ENCODE assay signal across 9 mouse cellular contexts in the genomic region with DNA sequence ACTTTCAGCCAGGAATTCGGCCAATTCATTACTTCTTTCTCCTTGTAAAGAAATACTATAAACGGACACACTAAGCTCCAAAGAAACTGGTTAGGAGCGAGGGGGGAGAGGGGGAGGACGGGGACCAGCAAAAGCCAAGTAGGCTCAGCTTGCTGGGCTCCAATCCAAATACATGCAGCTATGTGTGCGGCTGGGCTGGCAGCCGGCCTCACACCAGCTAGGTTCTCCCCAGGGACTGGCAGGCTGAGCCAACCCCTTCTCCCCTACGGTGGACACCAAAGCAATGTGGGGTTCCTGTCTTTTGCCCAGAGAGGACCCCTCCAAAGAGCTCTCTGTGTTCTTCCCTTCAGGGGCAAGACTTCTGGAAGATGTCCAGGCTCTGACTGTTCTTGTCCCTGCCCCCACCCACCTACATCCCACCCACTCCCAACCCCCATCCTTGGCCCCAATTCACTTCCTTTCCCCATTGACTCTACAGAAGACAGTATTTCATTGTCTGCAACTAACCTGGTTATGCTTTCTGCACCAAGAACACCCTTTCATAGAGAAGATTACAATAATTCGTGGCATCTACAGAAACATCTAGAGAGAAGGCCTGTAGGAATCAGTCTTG.
A peak's percentile ranks its signal among the peaks of the same experiment; 100 is the strongest.
DNase-seq lines count a peak whose midpoint lies in the region; ATAC-seq and TF ChIP-seq lines count a peak whose summit lies in the region.
"Had no signal": no experiment of that assay in that cellular context is flagged by ENCODE, and none has a peak within 500 bp of the region (broad histone marks: within the 10 kb centered on the region; RNA-seq: fewer than 3 reads in every experiment).

No protein-coding gene starts in this region.

- H3K27ac ChIP-seq in heart, embryonic 13.5 days (replicated peaks), result peak overlapping the region; percentile 20
- H3K27ac ChIP-seq in stomach, embryonic 16.5 days (ENCODE audit: low read length), result peak overlapping the region; percentile 79

- 38% methylated on average over 8 of the region's 8 CpGs for WGBS in lung, adult 2 months
- whole genome bisulfite sequencing in heart, embryonic 13.5 days, result 33% methylated on average over 8 of the region's 8 CpGs
- WGBS in stomach, embryonic 16.5 days, result 43% methylated on average over 8 of the region's 8 CpGs

- ATAC-seq in heart, embryonic 13.5 days (ENCODE audit: extremely low read depth, insufficient number of reproducible peaks, low FRiP score, low TSS enrichment), result peak; percentile 42
- ATAC-seq in stomach, embryonic 16.5 days (ENCODE audit: insufficient read depth, low FRiP score), result peak; percentile 73; the same call in 1 of the 2 replicates

- H3K9me3 ChIP-seq in heart, embryonic 13.5 days, result no peaks in the 10 kb centered on the region
- no peaks in the 10 kb centered on the region for H3K9me3 ChIP-seq in stomach, embryonic 16.5 days (replicated peaks; ENCODE audit: control insufficient read depth, low read length)

- TF ChIP-seq CTCF in lung, adult 2 months (IDR thresholded peaks at IDR 0.05; ENCODE audit: insufficient read depth, low read length), result no peak

- TF ChIP-seq POLR2A in lung, adult 2 months (IDR thresholded peaks at IDR 0.05; ENCODE audit: borderline replicate concordance, extremely low read depth, low read depth, low read length), result no peak

- H3K27me3 ChIP-seq in heart, embryonic 13.5 days (replicated peaks), result no peaks in the 10 kb centered on the region
- no peaks in the 10 kb centered on the region for H3K27me3 ChIP-seq in stomach, embryonic 16.5 days (ENCODE audit: control insufficient read depth, insufficient read depth, low read length)

- no peaks in the 10 kb centered on the region for H3K36me3 ChIP-seq in heart, embryonic 13.5 days
- H3K36me3 ChIP-seq in stomach, embryonic 16.5 days (ENCODE audit: control insufficient read depth, insufficient read depth, low read length), result no peaks in the 10 kb centered on the region

- no peak overlapping the region for H3K9ac ChIP-seq in heart, embryonic 13.5 days
- no peak overlapping the region for H3K9ac ChIP-seq in stomach, embryonic 16.5 days (ENCODE audit: low read length)

- no peaks in the 10 kb centered on the region for H3K4me1 ChIP-seq in lung, adult 2 months (ENCODE audit: control insufficient read depth, insufficient read depth, low read length)
- H3K4me1 ChIP-seq in heart, embryonic 13.5 days, result peaks cover 26% of the 10 kb centered on the region
- peaks cover 19% of the 10 kb centered on the region for H3K4me1 ChIP-seq in stomach, embryonic 16.5 days (ENCODE audit: control insufficient read depth, insufficient read depth, low read length)

- no peak overlapping the region for H3K4me2 ChIP-seq in heart, embryonic 13.5 days
- 0 out of 2 replicates have a peak overlapping the region, but pooled peaks have one; percentile 4 for H3K4me2 ChIP-seq in stomach, embryonic 16.5 days (ENCODE audit: low read depth, low read length)

- peak; percentile 13 to 17 for DNase-seq in lung, adult 18-20 months
- no peak for DNase-seq in lung, adult 2 months
- peak; percentile 63 for DNase-seq in fibroblast of lung, adult 2 months (ENCODE audit: low read depth)
- DNase-seq in layer of hippocampus, adult 8-10 months (ENCODE audit: low spot score in 2 of 2), result peak; percentile 27 to 50
- peak; percentile 49 to 79 for DNase-seq in lung, postnatal 4 days
- DNase-seq in spleen, adult 18-20 months, result no peak

- H3K4me3 ChIP-seq in lung, adult 2 months (replicated peaks; ENCODE audit: extremely low read depth, low read depth, low read length), result no peak overlapping the region
- no peak overlapping the region for H3K4me3 ChIP-seq in heart, embryonic 13.5 days
- no peak overlapping the region for H3K4me3 ChIP-seq in stomach, embryonic 16.5 days (replicated peaks; ENCODE audit: low read length)
- H3K4me3 ChIP-seq: erythroblast, embryonic 14.5 days had no signal

Comparison
In these comparisons a context has a peak if more than half of its experiments do, and no peak if none do; other contexts are left out.
1. DNase-seq: peak in lung, adult 18-20 months (2 of 2), fibroblast of lung, adult 2 months (single experiment), layer of hippocampus, adult 8-10 months (2 of 2) and lung, postnatal 4 days (2 of 2); none in lung, adult 2 months (single experiment) and spleen, adult 18-20 months (0 of 2).